Mouse (Mus musculus): Measurements from ENCODE around the gene Tmem115.

Tmem115 gene

GRCm38 (mm10) chr9:107587833-107588639, 54.3 kb downstream of the Tmem115 start:
- in situ Hi-C loops (cut with MboI, MseI) = no loop called here
